Mouse (Mus musculus) thymus, adult 18-20 months (tissue): ENCODE measurements around the gene Ptprf.
A peak's percentile ranks its signal among the peaks of the same experiment; 100 is the strongest.

Experiments
- DNase-seq, 2 experiments: peaks; one replicate each; pipeline ENCODE4 v3.0.0; 2022; ENCODE audit warnings: mixed read lengths in 2 of 2

The Ptprf gene

DNA sequence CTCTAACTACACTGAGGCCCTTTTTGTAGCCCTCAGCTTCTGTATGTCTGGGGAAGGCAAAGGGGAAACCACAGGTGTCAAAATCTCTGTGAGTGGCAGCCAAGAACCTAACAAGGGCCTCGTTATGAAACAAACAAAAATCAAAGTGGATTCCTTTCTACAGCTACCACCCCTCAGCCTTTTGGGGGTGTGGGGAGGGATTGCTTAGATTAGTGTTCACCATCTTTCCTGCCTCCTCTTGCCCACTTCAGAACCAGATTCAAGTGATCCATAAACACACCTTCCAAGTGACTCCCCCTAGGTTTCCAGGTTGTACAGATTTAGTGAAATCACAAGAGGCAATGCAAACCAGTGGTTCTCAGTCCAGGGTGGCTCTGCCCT is 9.0 kb downstream of the Ptprf start:
- no peak for DNase-seq

- no peak for DNase-seq
These were observed 9.6 kb downstream of the Ptprf start for GRCm38 (mm10) chr4:118281444-118282181.

- DNase-seq = no peak
These were observed 10.7 kb downstream of the Ptprf start for GRCm38 (mm10) chr4:118280506-118280905.

- DNase-seq = no peak
These were observed 14.5 kb downstream of the Ptprf start for GRCm38 (mm10) chr4:118276520-118277232.

DNA sequence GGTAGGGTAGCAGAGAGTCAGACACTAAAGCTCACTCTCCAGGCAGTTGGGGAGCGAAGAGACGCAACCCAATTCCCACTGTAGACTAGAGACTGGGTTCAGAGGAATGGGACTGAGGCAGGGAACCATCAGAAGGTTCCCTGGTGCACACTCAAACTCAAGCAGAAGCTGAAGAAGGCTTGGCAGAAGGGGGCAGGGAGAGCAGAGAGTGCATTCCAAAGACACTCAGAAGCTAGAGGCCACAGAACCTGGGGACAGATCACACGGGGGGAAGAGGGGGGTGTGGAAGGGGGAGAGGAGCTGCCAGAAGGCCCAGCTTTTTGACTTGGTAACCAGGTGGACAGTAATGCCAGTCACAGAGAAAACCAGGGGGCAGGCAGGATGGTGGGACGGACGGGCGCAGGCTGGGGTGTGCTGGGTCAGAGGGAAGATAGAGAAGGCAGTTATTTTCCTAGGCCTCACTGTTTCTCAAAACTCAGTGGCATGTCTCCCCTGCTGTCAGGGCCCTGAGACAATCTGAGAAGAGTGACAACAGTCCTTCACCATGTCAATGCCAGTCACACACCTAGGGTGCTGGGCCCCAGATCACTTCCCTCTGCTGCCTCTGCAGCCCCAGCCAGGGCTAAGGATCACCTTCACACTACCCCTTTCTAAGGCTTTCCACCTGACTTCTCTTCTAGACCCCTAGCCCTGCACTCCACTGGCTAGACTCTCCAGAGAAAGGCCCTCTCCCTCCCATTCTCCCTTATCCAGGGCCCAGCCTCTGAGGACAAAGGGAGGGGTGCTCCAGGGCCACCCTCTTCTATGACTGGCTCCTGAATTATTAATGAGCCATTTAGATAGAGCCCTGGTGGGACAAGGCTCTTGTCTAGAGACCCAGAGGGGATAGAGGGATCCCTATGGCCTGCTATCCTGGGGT is 15.3 kb downstream of the Ptprf start:
- no peak for DNase-seq

GRCm38 (mm10) chr4:118274521-118274920 is 16.7 kb downstream of the Ptprf start:
- DNase-seq = no peak

DNA sequence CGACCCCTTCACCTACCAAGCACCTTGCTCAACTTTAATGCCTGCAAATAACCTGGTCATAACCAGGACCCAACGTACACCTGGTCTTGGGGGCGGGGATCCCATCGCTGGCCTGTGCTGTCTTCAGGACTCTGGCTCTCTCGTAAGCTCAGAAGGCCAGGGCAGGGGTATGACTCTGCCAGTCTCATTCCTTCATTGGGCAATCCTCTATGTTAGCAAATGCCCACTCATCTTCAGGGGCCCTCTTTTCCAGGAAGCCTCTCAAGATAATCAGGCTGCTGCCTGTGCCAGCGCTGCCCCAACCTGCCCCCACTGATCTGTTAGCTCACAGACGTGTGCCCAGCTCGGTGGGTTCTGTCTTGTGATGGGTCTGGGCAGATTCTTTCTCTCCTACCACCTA is 17.2 kb downstream of the Ptprf start:
- no peak for DNase-seq

DNA sequence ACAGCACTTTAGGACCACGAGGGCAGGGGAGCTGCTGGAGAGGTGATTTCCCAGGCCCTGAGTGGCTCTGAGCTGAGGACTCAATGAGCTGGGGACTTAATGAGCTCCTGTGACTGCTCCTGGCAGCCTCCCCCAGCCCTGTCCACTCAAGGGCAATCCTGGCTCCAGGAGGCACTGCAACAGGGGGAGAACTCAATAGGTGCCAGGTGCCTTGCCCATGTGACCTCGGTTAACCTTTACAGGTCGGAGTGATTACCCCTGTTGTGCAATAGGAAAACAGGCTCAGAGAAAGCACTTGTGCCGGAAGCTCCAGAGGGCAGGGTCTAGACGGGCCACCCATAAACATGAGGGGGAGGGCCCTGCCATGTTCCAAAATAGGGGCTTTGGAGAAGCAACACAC is 17.7 kb downstream of the Ptprf start:
- no peak for DNase-seq

- DNase-seq = no peak
These were observed 18.3 kb downstream of the Ptprf start for GRCm38 (mm10) chr4:118272871-118273270.

GRCm38 (mm10) chr4:118272258-118272657 is 18.9 kb downstream of the Ptprf start:
- no peak for DNase-seq

- no peak for DNase-seq
These were observed 19.6 kb downstream of the Ptprf start for GRCm38 (mm10) chr4:118271556-118272074.

DNA sequence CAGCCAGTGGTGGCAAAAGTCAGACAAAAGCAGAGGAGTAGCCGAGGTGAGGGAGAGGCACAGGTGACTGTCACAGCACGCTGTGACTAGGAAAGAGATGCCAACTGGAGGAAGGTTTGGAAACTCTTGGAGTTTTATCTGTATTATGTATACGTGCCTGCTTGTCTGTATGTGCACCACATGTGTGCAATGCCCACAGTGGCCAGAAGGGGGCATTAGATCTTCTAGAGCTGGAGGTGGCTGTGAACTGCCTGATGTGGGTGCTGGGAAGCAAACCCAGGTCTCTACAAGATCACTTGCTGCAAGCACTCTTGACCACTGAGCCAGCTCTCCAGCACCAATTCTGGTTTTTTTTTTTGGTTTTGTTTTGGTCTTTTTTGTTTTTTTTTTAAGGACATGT is 20.5 kb downstream of the Ptprf start:
- DNase-seq = no peak

- DNase-seq = no peak
These were observed 21.2 kb downstream of the Ptprf start for GRCm38 (mm10) chr4:118269999-118270398.

DNA sequence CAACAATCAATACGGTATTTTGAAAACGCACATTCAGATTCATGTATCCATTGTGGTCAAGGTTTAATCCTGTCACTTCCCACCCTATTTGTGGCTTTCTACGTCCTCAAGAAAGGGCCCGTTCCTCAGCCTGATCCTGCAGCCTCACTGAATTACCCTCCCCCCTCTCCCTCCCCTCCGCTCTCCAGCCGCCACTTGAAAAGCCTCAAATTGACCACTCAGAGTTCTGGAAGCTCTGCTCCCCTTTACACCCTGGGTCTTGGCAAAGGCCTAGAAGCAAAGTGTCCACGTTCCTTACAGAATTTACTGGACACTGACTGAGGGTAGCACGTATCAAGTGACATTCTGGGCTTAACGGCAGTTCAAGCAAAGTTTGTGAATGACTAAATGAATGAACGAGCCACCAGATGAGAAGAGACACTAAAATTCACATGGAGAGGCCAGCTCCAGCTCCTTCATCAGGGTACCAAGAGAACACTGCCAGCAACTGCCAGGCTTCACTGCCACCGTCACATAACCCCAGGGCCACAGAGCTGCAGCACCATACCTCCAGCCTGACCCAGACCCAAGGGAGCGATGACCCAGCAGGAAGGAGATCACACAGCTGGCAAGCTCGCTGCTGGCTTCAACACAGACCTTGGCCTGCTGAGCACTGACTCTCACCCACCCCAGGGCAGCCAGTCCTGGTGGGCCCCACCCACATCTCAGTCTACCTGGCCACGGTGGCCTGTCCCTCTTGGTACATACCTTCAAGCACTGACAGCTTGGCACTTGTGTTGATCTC is 22.6 kb downstream of the Ptprf start:
- DNase-seq = no peak

DNA sequence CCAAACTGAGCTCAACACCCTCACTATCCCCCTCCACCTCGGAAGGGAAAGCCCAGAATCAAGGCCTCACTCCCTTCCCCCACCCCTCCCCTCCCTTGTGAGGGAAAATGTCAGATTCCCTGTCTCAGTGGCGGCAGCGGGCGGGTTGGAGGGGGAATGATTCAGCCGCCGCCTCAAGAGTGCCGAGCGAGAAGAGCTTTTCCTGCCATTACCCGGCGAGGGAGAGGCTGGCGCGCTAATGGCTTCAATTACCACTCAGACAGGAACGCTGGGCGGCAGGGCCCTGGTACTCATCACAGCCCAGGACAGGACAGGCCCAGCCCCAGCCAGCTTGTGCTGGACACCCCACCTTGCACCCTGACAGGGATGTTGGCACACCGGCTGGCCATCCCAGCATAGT is 25.6 kb downstream of the Ptprf start:
- DNase-seq = no peak

- DNase-seq = peak in 1 of 2 experiments; percentile 32
These were observed 29.3 kb downstream of the Ptprf start for GRCm38 (mm10) chr4:118261771-118262473.

GRCm38 (mm10) chr4:118261291-118261690 is 29.9 kb downstream of the Ptprf start:
- no peak for DNase-seq

GRCm38 (mm10) chr4:118260551-118261267 is 30.5 kb downstream of the Ptprf start:
- DNase-seq = peak; percentile 70 to 74

- DNase-seq = no peak
These were observed 31.3 kb downstream of the Ptprf start for GRCm38 (mm10) chr4:118259782-118260463.

GRCm38 (mm10) chr4:118257977-118258376 is 33.2 kb downstream of the Ptprf start:
- DNase-seq = no peak
